Mouse (Mus musculus): ENCODE results near the gene Uox. TPM values are rescaled to one million over a fixed set of nuclear protein-coding genes. Genes with fewer than 3 reads are reported as not detected.

Uox gene
- polyA plus RNA-seq, 1 experiment from 2014 or later, result not detected

DNA sequence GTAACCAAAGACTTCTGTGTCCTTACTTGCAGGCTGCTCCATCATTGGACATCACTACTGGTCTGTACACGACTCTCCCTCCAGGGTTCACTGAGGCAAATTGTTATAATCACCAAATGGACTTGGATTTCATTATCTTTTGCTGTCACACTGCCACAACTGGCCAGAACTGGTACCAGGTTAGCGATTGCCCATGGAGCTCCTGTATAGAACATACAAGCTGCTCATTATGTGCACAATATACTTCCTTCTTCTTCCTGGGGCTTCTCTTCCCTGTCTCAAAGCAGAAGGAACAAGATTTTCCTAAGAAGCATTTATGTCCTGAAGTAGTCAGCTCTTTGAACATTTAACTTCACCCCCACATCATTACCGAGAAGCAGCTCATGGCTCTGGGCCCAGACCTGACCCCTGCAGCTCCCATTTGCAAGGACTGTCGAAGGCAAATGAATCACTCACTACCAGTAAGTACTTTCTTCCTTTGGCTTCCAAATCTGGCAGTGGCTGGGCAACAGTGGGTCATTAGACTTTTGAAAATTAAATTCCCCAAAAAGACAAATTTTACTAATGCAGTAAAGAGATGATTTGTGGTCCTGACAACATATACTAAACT is 71.7 kb downstream of the Uox start:
- 55% methylated on average over 4 of the region's 4 CpGs for whole genome bisulfite sequencing
- no peaks in the 10 kb centered on the region for H3K9me3 ChIP-seq (replicated peaks)
- H3K27me3 ChIP-seq, result no peaks in the 10 kb centered on the region
- no peak overlapping the region for H3K4me3 ChIP-seq
- H3K36me3 ChIP-seq (ENCODE audit: poor library complexity, severe bottlenecking), result no peaks in the 10 kb centered on the region
- H3K4me1 ChIP-seq, result no peaks in the 10 kb centered on the region
- H3K27ac ChIP-seq, result no peak overlapping the region
- H3K9ac ChIP-seq, result no peak overlapping the region
- no peak overlapping the region for H3K4me2 ChIP-seq
- no peak for ATAC-seq

- no peak overlapping the region for H3K4me2 ChIP-seq
- no peak for ATAC-seq
- no peak overlapping the region for H3K9ac ChIP-seq
- H3K4me1 ChIP-seq, result no peaks in the 10 kb centered on the region
- no peak overlapping the region for H3K27ac ChIP-seq
- H3K4me3 ChIP-seq, result no peak overlapping the region
- H3K36me3 ChIP-seq (ENCODE audit: poor library complexity, severe bottlenecking), result no peaks in the 10 kb centered on the region
- no peaks in the 10 kb centered on the region for H3K9me3 ChIP-seq (replicated peaks)
- WGBS, result 81% methylated on average over 10 of the region's 10 CpGs
- no peaks in the 10 kb centered on the region for H3K27me3 ChIP-seq
Measured at GRCm38 (mm10) chr3:146649311-146649894, 79.2 kb downstream of the Uox start.

- Histone ChIP-seq H3K4me3 (no peak overlapping the region), H3K9me3 (replicated peaks) (no peaks in the 10 kb centered on the region), H3K27ac (no peak overlapping the region), H3K4me1 (no peaks in the 10 kb centered on the region), H3K27me3 (no peaks in the 10 kb centered on the region), H3K9ac (no peak overlapping the region), H3K4me2 (no peak overlapping the region), H3K36me3 (ENCODE audit: poor library complexity, severe bottlenecking) (no peaks in the 10 kb centered on the region)
- no peak for ATAC-seq
- 89% methylated on average over 10 of the region's 10 CpGs for WGBS
Measured at GRCm38 (mm10) chr3:146650716-146651115, 80.5 kb downstream of the Uox start.

DNA sequence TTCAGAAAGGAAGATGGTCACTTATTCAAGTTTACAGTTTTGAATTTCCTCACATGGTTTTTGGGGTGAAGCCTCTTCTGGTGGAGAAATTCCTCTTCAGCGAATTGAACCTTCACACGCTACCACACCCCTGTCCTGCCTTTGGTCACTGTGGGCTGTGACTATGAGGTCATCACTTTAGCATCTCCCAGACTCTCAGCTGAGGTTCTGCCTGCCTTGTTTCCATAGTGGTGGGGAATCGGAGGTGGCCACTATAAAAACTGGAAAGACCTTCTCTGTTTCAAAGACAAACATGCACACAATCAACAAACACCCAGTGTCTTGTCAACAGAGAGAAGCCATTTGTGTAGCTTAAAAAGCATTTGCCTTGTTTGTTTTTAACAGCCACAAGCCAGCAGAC is 81.0 kb downstream of the Uox start, which contains the start of gene 4930503B20Rik:
Gene 4930503B20Rik (minus strand): TSS at position 101 of the 400 bp plus-strand sequence.
- no peaks in the 10 kb centered on the region for H3K27me3 ChIP-seq
- H3K36me3 ChIP-seq (ENCODE audit: poor library complexity, severe bottlenecking), result no peaks in the 10 kb centered on the region
- H3K27ac ChIP-seq, result no peak within 1 kb of the TSS
- no peak within 1 kb of the TSS for H3K4me3 ChIP-seq
- no peaks in the 10 kb centered on the region for H3K4me1 ChIP-seq
- H3K9ac ChIP-seq, result no peak within 1 kb of the TSS
- no peak for ATAC-seq
- no peaks in the 10 kb centered on the region for H3K9me3 ChIP-seq (replicated peaks)
- no peak within 1 kb of the TSS for H3K4me2 ChIP-seq
- 89% methylated on average over 3 of the region's 3 CpGs for WGBS

DNA sequence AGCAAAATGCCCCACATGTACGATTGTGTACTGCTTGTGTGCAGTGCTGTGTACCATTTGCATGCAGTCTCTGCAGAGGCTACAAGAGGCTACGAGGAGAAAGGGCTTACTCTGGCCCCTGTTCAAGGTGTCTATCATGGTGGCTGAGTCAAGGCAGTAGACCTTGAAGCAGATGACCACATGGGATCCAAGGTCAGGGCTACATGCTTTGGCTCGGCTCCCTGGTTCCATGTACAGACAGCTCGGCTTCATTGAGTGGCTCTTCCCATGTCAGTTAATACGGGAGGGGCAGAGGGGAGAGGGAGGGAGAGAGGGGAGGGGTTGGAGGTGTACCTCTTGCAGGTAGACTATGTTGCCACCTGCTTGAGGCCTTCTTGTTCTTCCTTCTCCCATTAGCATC is 82.2 kb downstream of the Uox start:
- Histone ChIP-seq H3K9ac (no peak overlapping the region), H3K4me2 (no peak overlapping the region), H3K36me3 (ENCODE audit: poor library complexity, severe bottlenecking) (no peaks in the 10 kb centered on the region), H3K4me1 (no peaks in the 10 kb centered on the region), H3K9me3 (replicated peaks) (no peaks in the 10 kb centered on the region), H3K27ac (no peak overlapping the region), H3K27me3 (no peaks in the 10 kb centered on the region), H3K4me3 (no peak overlapping the region)
- 85% methylated on average over 5 of the region's 5 CpGs for WGBS
- no peak for ATAC-seq

DNA sequence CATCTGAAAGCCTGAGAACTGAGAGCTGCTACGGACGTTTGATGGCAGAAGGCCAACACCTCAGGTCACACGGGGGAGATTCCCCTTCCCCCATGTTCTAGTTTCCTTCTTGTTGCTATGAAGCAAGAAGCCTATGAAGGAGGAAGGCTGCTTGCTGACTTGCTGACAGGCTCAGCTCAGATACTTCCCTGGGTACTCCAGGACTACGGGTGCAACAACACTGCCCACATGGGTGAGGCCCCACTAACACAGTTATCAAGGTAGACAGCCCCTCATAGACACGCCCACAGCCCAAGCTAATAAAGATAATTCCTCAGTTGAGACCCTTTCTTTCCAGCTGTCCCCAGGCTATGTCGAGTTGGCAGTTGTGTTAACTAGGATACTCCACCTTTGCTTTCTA is 83.5 kb downstream of the Uox start:
- Histone ChIP-seq H3K27ac (no peak overlapping the region), H3K4me1 (no peaks in the 10 kb centered on the region), H3K9me3 (replicated peaks) (no peaks in the 10 kb centered on the region), H3K4me2 (no peak overlapping the region), H3K4me3 (no peak overlapping the region), H3K9ac (no peak overlapping the region), H3K27me3 (no peaks in the 10 kb centered on the region), H3K36me3 (ENCODE audit: poor library complexity, severe bottlenecking) (no peaks in the 10 kb centered on the region)
- 87% methylated on average over 6 of the region's 6 CpGs for WGBS
- ATAC-seq, result no peak

GRCm38 (mm10) chr3:146655111-146655577 is 84.9 kb downstream of the Uox start:
- H3K4me3 ChIP-seq, result no peak overlapping the region
- H3K27ac ChIP-seq, result no peak overlapping the region
- 75% methylated on average over 2 of the region's 2 CpGs for WGBS
- H3K9ac ChIP-seq, result no peak overlapping the region
- ATAC-seq, result no peak
- H3K4me1 ChIP-seq, result no peaks in the 10 kb centered on the region
- H3K27me3 ChIP-seq, result no peaks in the 10 kb centered on the region
- H3K9me3 ChIP-seq (replicated peaks), result no peaks in the 10 kb centered on the region
- no peaks in the 10 kb centered on the region for H3K36me3 ChIP-seq (ENCODE audit: poor library complexity, severe bottlenecking)
- no peak overlapping the region for H3K4me2 ChIP-seq

GRCm38 (mm10) chr3:146657433-146657832 is 87.2 kb downstream of the Uox start:
- Histone ChIP-seq H3K9ac (no peak overlapping the region), H3K4me2 (no peak overlapping the region), H3K36me3 (ENCODE audit: poor library complexity, severe bottlenecking) (no peaks in the 10 kb centered on the region), H3K9me3 (replicated peaks) (no peaks in the 10 kb centered on the region), H3K27ac (no peak overlapping the region), H3K4me3 (no peak overlapping the region), H3K4me1 (no peaks in the 10 kb centered on the region), H3K27me3 (no peaks in the 10 kb centered on the region)
- no peak for ATAC-seq
- WGBS, result 95% methylated on average over 5 of the region's 5 CpGs

- Histone ChIP-seq H3K9me3 (replicated peaks) (no peaks in the 10 kb centered on the region), H3K27ac (no peak overlapping the region), H3K4me2 (no peak overlapping the region), H3K4me3 (no peak overlapping the region), H3K4me1 (no peaks in the 10 kb centered on the region), H3K36me3 (ENCODE audit: poor library complexity, severe bottlenecking) (no peaks in the 10 kb centered on the region), H3K27me3 (no peaks in the 10 kb centered on the region), H3K9ac (no peak overlapping the region)
- WGBS, result 93% methylated on average over 1 of the region's 1 CpGs
- no peak for ATAC-seq
Measured at GRCm38 (mm10) chr3:146658061-146658639, 87.9 kb downstream of the Uox start.

GRCm38 (mm10) chr3:146659321-146659720 is 89.1 kb downstream of the Uox start:
- 85% methylated on average over 5 of the region's 5 CpGs for WGBS
- ATAC-seq, result no peak
- H3K4me2 ChIP-seq, result no peak overlapping the region
- no peak overlapping the region for H3K9ac ChIP-seq
- H3K4me3 ChIP-seq, result no peak overlapping the region
- no peaks in the 10 kb centered on the region for H3K36me3 ChIP-seq (ENCODE audit: poor library complexity, severe bottlenecking)
- no peaks in the 10 kb centered on the region for H3K4me1 ChIP-seq
- H3K27ac ChIP-seq, result no peak overlapping the region
- H3K27me3 ChIP-seq, result no peaks in the 10 kb centered on the region
- H3K9me3 ChIP-seq (replicated peaks), result no peaks in the 10 kb centered on the region

DNA sequence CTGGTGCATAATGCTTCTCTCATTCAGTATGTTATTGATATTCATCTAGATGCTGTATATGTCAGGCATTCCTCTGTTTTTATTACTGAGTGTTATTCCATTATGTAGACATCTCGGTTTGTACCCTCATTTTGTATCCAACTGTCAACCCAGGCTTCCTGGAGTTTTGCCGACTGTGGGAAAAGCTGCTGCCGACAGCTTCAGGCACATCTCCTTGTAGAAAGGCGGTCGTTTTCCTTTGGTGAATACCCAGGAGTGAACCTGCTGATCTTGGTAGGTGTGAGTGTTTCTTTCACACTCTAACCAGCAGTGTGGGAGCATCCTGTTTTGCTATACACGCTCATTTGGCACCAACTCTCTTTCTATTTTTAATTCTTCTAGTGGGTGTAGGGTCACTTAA is 90.8 kb downstream of the Uox start:
- ATAC-seq, result no peak
- no peaks in the 10 kb centered on the region for H3K4me1 ChIP-seq
- H3K4me3 ChIP-seq, result no peak overlapping the region
- no peaks in the 10 kb centered on the region for H3K27me3 ChIP-seq
- H3K9ac ChIP-seq, result no peak overlapping the region
- H3K4me2 ChIP-seq, result no peak overlapping the region
- no peaks in the 10 kb centered on the region for H3K36me3 ChIP-seq (ENCODE audit: poor library complexity, severe bottlenecking)
- 74% methylated on average over 6 of the region's 6 CpGs for WGBS
- no peaks in the 10 kb centered on the region for H3K9me3 ChIP-seq (replicated peaks)
- no peak overlapping the region for H3K27ac ChIP-seq

DNA sequence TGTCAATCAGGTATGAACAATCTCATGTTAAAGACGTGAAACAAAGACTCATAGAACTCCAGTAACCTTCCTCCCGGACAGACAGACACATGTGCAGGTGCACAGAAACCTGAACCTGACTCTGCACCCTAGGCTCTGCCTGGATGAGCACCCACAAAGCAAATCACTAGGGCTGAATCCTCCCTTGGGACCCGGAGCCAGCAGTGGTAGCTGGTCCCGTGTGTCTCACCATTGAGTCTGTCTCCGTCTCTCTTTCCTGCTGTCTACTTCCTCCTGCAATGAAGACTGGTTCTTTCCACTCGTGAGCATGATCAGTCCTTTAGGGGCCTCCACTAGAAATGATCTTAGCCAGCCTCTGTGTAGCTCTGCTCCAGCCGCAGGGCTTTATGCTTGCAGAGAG is 91.7 kb downstream of the Uox start:
- Histone ChIP-seq H3K4me3 (no peak overlapping the region), H3K4me2 (no peak overlapping the region), H3K9me3 (replicated peaks) (no peaks in the 10 kb centered on the region), H3K9ac (no peak overlapping the region), H3K27me3 (no peaks in the 10 kb centered on the region), H3K27ac (no peak overlapping the region), H3K4me1 (no peaks in the 10 kb centered on the region), H3K36me3 (ENCODE audit: poor library complexity, severe bottlenecking) (no peaks in the 10 kb centered on the region)
- ATAC-seq, result no peak
- 81% methylated on average over 7 of the region's 7 CpGs for WGBS
